Mouse (Mus musculus) mouse embryonic stem cell (cell line): ENCODE results near the gene Olfr994.

Experiments used
- in situ Hi-C, 2 experiments: fragments of 300-500 bp; cut with MboI; formaldehyde crosslinking; loops; 1 replicate in 1 of 2; 3 replicates in 1 of 2; pipeline ENCODE4 v1.14.3; 2019 to 2020; ENCODE audit warnings: low sequenced_read_pairs in 2 of 2, low pct_unique_long_range_greater_than_20kb in 1 of 2, mixed read lengths in 1 of 2; ENCODE audit not compliant: unreplicated experiment in 1 of 2

Olfr994 gene

DNA sequence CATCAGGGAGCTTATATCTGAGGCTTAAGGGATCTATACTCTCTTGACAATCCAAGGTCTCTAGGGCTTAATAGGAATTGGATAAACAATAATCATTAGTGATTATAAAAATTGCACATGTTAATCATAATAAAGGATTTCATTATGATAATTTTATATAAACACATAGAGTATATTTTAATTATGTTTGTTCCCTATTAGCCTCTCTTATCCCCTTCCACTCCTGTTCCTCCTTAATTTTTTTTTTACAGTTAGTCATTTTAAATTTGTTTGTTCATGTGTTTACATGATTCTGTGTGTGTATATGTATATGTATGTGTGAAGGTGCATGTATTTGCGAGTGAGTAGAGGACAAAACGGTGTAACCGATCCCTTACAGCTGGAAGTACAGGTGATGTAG lies at the start of gene Olfr994:
Olfr994 (minus strand) TSS at position 101 of the 400 bp plus-strand sequence.
- in situ Hi-C loops: no loop called here

DNA sequence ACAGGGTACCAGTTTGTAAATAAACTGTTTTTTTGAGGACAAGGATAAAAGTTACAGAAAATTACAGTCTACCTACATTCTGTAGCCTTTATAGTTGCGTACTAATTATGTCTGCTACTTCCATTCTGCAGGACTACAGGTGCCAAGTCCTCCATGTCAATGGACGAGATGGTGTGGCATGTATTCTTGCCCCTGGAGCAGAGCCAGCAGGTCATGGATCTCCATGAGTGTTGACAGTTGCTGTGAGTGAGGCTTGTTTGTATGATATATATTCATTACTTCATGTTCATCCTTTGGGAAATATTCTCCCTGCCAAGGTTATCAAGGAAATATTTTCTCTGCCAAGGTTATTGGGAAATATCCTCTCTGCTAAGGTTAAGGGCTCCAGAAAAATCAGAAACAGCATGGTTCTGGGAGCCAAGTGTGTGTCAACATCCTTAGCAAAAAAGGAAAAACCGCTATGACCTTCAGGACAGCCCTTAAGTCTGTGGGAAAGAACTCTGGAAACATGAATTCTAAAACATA lies 30.6 kb upstream of the Olfr994 start:
- in situ Hi-C loops: no loop called here

DNA sequence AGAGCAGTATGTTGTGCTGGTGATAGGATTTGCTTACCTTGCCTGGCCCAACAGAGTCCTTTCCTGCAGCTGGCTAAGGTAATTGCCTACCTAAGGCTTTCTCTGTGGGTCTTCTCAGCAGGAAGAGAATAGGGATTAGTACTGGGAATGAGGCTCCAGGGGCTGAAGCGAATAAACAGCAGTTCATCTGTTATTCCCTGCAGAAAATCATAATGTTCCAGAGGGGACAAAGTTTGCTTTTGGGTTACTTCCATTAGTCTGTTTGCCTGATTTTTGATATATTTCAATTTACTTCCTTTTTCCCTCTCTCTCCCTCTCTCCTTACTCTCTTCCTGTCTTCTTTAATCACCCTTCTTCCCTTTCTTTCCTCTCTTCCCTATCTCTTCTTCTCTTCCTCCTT lies 7.3 kb upstream of the Olfr994 start, which contains the start of gene Olfr995:
Olfr995 (minus strand) TSS at position 101 of the 400 bp plus-strand sequence.
- in situ Hi-C loops: no loop called here

- in situ Hi-C loops: no loop called here
Observed at GRCm38 (mm10) chr2:85442546-85442945, 6.3 kb upstream of the Olfr994 start.

DNA sequence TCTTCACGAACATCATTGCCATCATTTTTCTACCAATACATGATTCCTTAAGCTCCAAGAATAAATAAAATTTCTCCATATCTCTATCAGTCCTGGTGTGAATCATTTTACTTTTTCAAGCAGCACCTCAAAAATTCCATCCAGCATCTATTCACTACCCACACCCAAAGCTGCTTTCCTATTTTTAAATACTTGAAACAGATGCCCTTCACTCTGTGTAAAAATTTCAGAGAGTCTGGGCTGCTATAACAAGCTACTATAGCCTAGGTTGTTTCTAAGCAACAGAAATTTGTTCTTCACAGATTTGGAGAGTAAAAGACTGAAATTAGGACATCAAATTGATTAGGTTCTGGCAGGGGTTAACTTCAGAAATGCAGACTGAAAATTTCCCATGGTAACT lies 10.4 kb downstream of the Olfr994 start:
- in situ Hi-C loops: no loop called here

DNA sequence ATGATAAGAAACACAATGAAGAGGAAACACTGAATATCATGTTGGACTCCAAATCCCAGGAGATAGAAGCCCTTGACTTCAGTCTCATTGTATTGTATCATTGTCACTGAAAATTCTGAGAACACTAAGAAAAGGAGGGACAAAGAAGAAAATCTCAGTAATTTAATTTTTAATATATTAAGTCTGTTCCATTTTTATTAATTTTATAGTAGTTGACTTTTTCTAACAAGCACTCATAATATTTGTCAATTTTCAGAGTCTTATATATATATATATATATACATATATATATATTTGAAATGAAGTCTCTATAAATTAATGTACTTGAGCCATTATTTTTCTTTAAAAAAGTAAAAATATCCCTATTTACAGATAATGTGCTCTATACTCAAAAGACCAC lies 21.5 kb downstream of the Olfr994 start, which contains the start of gene Olfr993:
Olfr993 (minus strand) TSS at position 101 of the 400 bp plus-strand sequence.
- in situ Hi-C loops: no loop called here

- in situ Hi-C loops: no loop called here
Observed at GRCm38 (mm10) chr2:85409369-85409768, 26.9 kb downstream of the Olfr994 start, which contains the start of gene Olfr992. TSS of gene Olfr992 (minus strand) at chr2:85409469.
